Comparison of ENCODE assay signal across 8 mouse cellular contexts in genomic region chr3:133542084-133542483, GRCm38 (mm10). TPM values are rescaled to one million over a fixed set of nuclear protein-coding genes. Genes with fewer than 3 reads are reported as not detected.
A peak's percentile ranks its signal among the peaks of the same experiment; 100 is the strongest.
DNase-seq lines count a peak whose midpoint lies in the region; ATAC-seq and TF ChIP-seq lines count a peak whose summit lies in the region.

No protein-coding gene starts in this region.

- no peaks in the 10 kb centered on the region for H3K9me3 ChIP-seq in kidney, embryonic 15.5 days (replicated peaks)
- no peaks in the 10 kb centered on the region for H3K9me3 ChIP-seq in midbrain, postnatal 0 days (ENCODE audit: low read length)

- intact Hi-C loops in left cerebral cortex, postnatal 4 days (cut with DNase I): loop anchor here (10.0 kb wide), 1 partner anchor 227 kb away; the partner anchor contains the start of gene Ppa2

- H3K27ac ChIP-seq in kidney, embryonic 15.5 days: no peak overlapping the region
- H3K27ac ChIP-seq in midbrain, postnatal 0 days (ENCODE audit: low read depth, low read length): no peak overlapping the region

- H3K36me3 ChIP-seq in kidney, embryonic 15.5 days: peaks cover 14% of the 10 kb centered on the region
- H3K36me3 ChIP-seq in midbrain, postnatal 0 days (ENCODE audit: insufficient read depth, low read length): 0 out of 2 replicates have a peak, but pooled peaks cover 4% of the 10 kb centered on the region

- ATAC-seq in kidney, embryonic 15.5 days (replicated peaks; ENCODE audit: low FRiP score): no peak
- ATAC-seq in granulocyte monocyte progenitor cell, adult 5-6 weeks (replicated peaks; ENCODE audit: poor library complexity, severe bottlenecking): 0 out of 2 replicates have a peak, but pooled peaks have one; percentile 8
- ATAC-seq in midbrain, postnatal 0 days (ENCODE audit: low FRiP score): no peak
- ATAC-seq in inflammation-experienced regulatory T-cells, adult 6 months: no peak

- DNase-seq in kidney, adult 11 months: no peak
- peak; percentile 40 for DNase-seq in NIH3T3 (ENCODE audit: low read depth)
- no peak for DNase-seq in midbrain, postnatal 0 days (ENCODE audit: low spot score)
- DNase-seq in left cerebral cortex, postnatal 4 days: no peak
- DNase-seq in layer of hippocampus, adult 9-11 months: no peak

- H3K4me3 ChIP-seq in kidney, embryonic 15.5 days (replicated peaks): peak overlapping the region; percentile 4; the same call in 1 of the 2 replicates
- H3K4me3 ChIP-seq in midbrain, postnatal 0 days (ENCODE audit: low read depth, low read length): peak overlapping the region; percentile 79

- no peak overlapping the region for H3K9ac ChIP-seq in kidney, embryonic 15.5 days
- H3K9ac ChIP-seq in midbrain, postnatal 0 days (replicated peaks; ENCODE audit: low read length, poor library complexity, severe bottlenecking): no peak overlapping the region

- H3K4me1 ChIP-seq in kidney, embryonic 15.5 days: peaks cover 13% of the 10 kb centered on the region
- H3K4me1 ChIP-seq in midbrain, postnatal 0 days (ENCODE audit: insufficient read depth, low read length): peaks cover 3% of the 10 kb centered on the region; the same call in 1 of the 2 replicates

- no peak for TF ChIP-seq CTCF in midbrain, postnatal 0 days (IDR thresholded peaks at IDR 0.05)

- no peaks in the 10 kb centered on the region for H3K27me3 ChIP-seq in kidney, embryonic 15.5 days
- no peaks in the 10 kb centered on the region for H3K27me3 ChIP-seq in midbrain, postnatal 0 days (ENCODE audit: insufficient read depth, low read length)

- peak overlapping the region; percentile 88 for H3K4me2 ChIP-seq in kidney, embryonic 15.5 days
- H3K4me2 ChIP-seq in midbrain, postnatal 0 days (ENCODE audit: low read depth, low read length, poor library complexity, severe bottlenecking): peak overlapping the region; percentile 71

RNA-seq across cellular contexts. Expression of gene Tet2, which starts 2.9 kb away (rescaled TPM):
- 20.0 and 23.3 TPM in 2 replicates for polyA plus RNA-seq in kidney, embryonic 15.5 days (2015; fragmentation: Nextera tagmentation; extraction: Ambion mirVana)
- total RNA-seq in granulocyte monocyte progenitor cell, adult 5-6 weeks (2014; fragmentation: Nextera tagmentation): 79.7 and 95.8 TPM in 2 replicates
- 60.2 and 63.6 TPM in 2 replicates for total RNA-seq in granulocyte monocyte progenitor cell, adult 5-6 weeks (2017)
- 46.5 and 49.1 TPM in 2 replicates for total RNA-seq in midbrain, postnatal 0 days (2014; rRNA removed)
- polyA plus RNA-seq in midbrain, postnatal 0 days (2015; fragmentation: Nextera tagmentation; extraction: Ambion mirVana): 12.6 and 17.2 TPM in 2 replicates
- total RNA-seq in left cerebral cortex, postnatal 4 days (2021): 10 to 100 TPM; 62.0 to 68.6 TPM
- 10 to 100 TPM; 32.8 to 63.9 (median 50.7) TPM for polyA plus RNA-seq in inflammation-experienced regulatory T-cells, adult 6 months (2017; shearing (Covaris generic))
